Mouse (Mus musculus) kidney, embryonic 15.5 days (tissue): ENCODE measurements around the gene Col15a1. TPM values are rescaled to one million over a fixed set of nuclear protein-coding genes. Genes with fewer than 3 reads are reported as not detected.

Source experiments
- ATAC-seq: fragments of 200-750 bp; cut with Nextera tagmentation; replicated peaks from 2 replicates; pipeline ENCODE4 v1.8.0; 2017; ENCODE audit warnings: moderate TSS enrichment; ENCODE audit not compliant: low FRiP score
- H3K27ac ChIP-seq: fragments of 300-500 bp; sonication (generic); 2 replicates; pipeline ENCODE4 v1.5.1; 2015; ENCODE audit warnings: mild to moderate bottlenecking, inconsistent platforms
- H3K27me3 ChIP-seq: fragments of 300-500 bp; sonication (generic); 2 replicates; pipeline ENCODE4 v1.6.1; 2015; ENCODE audit warnings: inconsistent platforms
- H3K36me3 ChIP-seq: fragments of 300-500 bp; sonication (generic); 2 replicates; pipeline ENCODE4 v1.6.1; 2015; ENCODE audit warnings: inconsistent platforms
- H3K4me1 ChIP-seq: fragments of 300-500 bp; sonication (generic); 2 replicates; pipeline ENCODE4 v1.6.1; 2015; ENCODE audit warnings: inconsistent platforms
- H3K4me2 ChIP-seq: fragments of 300-500 bp; sonication (generic); 2 replicates; pipeline ENCODE4 v1.6.1; 2015; ENCODE audit warnings: moderate library complexity, mild to moderate bottlenecking, inconsistent platforms
- H3K4me3 ChIP-seq: fragments of 300-500 bp; sonication (generic); replicated peaks from 2 replicates; pipeline ENCODE4 v1.5.1; 2015; ENCODE audit warnings: mild to moderate bottlenecking, inconsistent platforms
- H3K9ac ChIP-seq: fragments of 300-500 bp; sonication (generic); 2 replicates; pipeline ENCODE4 v1.6.1; 2015; ENCODE audit warnings: mild to moderate bottlenecking, inconsistent platforms
- H3K9me3 ChIP-seq: fragments of 300-500 bp; sonication (generic); replicated peaks from 2 replicates; pipeline ENCODE4 v1.6.1; 2016; ENCODE audit warnings: inconsistent platforms
- WGBS: fragments of 180-500 bp; shearing (Covaris S2); methylation state at CpG from one replicate; pipeline ENCODE4 v1.1.7; 2015; ENCODE audit warnings: mixed read lengths; 5-methylcytosine and 5-hydroxymethylcytosine counted together
- polyA plus RNA-seq: library from polyadenylated mRNA; unstranded; fragments of >200 nt; fragmentation: Nextera tagmentation; extraction: Ambion mirVana; gene quantifications from 2 replicates; pipeline ENCODE4 v1.2.1, GENCODE M21; 2015

Col15a1 gene
- polyA plus RNA-seq, 1 experiment from 2014 or later, result 24.0 TPM

- H3K4me2 ChIP-seq, result no peak overlapping the region
- peaks cover 17% of the 10 kb centered on the region for H3K4me1 ChIP-seq
- H3K27ac ChIP-seq, result peak overlapping the region; percentile 5; the same call in 1 of the 2 replicates
- no peak overlapping the region for H3K9ac ChIP-seq
- H3K9me3 ChIP-seq, result no peaks in the 10 kb centered on the region
- no peaks in the 10 kb centered on the region for H3K36me3 ChIP-seq
- no peak overlapping the region for H3K4me3 ChIP-seq
- no peak for ATAC-seq
- 44% methylated on average over 4 of the region's 4 CpGs for WGBS
- no peaks in the 10 kb centered on the region for H3K27me3 ChIP-seq
Observed at GRCm38 (mm10) chr4:47292956-47293355, 85.0 kb downstream of the Col15a1 start.

- WGBS, result 66% methylated on average over 16 of the region's 16 CpGs
- peaks cover 17% of the 10 kb centered on the region for H3K4me1 ChIP-seq
- no peak overlapping the region for H3K4me2 ChIP-seq
- H3K9me3 ChIP-seq, result peaks cover 7% of the 10 kb centered on the region; the same call in 1 of the 2 replicates
- no peaks in the 10 kb centered on the region for H3K27me3 ChIP-seq
- H3K4me3 ChIP-seq, result no peak overlapping the region
- no peak overlapping the region for H3K9ac ChIP-seq
- peaks cover 8% of the 10 kb centered on the region; the same call in 1 of the 2 replicates for H3K36me3 ChIP-seq
- peak overlapping the region; percentile 34; the same call in 1 of the 2 replicates for H3K27ac ChIP-seq
- ATAC-seq, result peak; percentile 42; the same call in 1 of the 2 replicates
Observed at GRCm38 (mm10) chr4:47293771-47294543, 86.0 kb downstream of the Col15a1 start.

- WGBS, result 89% methylated on average over 7 of the region's 7 CpGs
- peaks cover 8% of the 10 kb centered on the region; the same call in 1 of the 2 replicates for H3K9me3 ChIP-seq
- H3K27me3 ChIP-seq, result no peaks in the 10 kb centered on the region
- H3K36me3 ChIP-seq, result peaks cover 11% of the 10 kb centered on the region; the same call in 1 of the 2 replicates
- H3K9ac ChIP-seq, result no peak overlapping the region
- ATAC-seq, result peak; percentile 50; the same call in 1 of the 2 replicates
- peaks cover 17% of the 10 kb centered on the region for H3K4me1 ChIP-seq
- no peak overlapping the region for H3K4me2 ChIP-seq
- H3K27ac ChIP-seq, result peak overlapping the region; percentile 34; the same call in 1 of the 2 replicates
- H3K4me3 ChIP-seq, result no peak overlapping the region
Observed at GRCm38 (mm10) chr4:47294544-47295070, 86.6 kb downstream of the Col15a1 start.

GRCm38 (mm10) chr4:47295547-47295946, 87.6 kb downstream of the Col15a1 start:
- H3K27me3 ChIP-seq, result no peaks in the 10 kb centered on the region
- H3K4me2 ChIP-seq, result no peak overlapping the region
- 48% methylated on average over 3 of the region's 3 CpGs for WGBS
- peaks cover 17% of the 10 kb centered on the region for H3K4me1 ChIP-seq
- no peak overlapping the region for H3K4me3 ChIP-seq
- no peak overlapping the region for H3K27ac ChIP-seq
- ATAC-seq, result no peak
- H3K9ac ChIP-seq, result no peak overlapping the region
- peaks cover 11% of the 10 kb centered on the region; the same call in 1 of the 2 replicates for H3K36me3 ChIP-seq
- H3K9me3 ChIP-seq, result peaks cover 8% of the 10 kb centered on the region; the same call in 1 of the 2 replicates

GRCm38 (mm10) chr4:47300701-47301100, 92.7 kb downstream of the Col15a1 start:
- no peak overlapping the region for H3K9ac ChIP-seq
- no peak for ATAC-seq
- no peak overlapping the region for H3K27ac ChIP-seq
- no peaks in the 10 kb centered on the region for H3K4me1 ChIP-seq
- H3K36me3 ChIP-seq, result peaks cover 11% of the 10 kb centered on the region; the same call in 1 of the 2 replicates
- no peak overlapping the region for H3K4me2 ChIP-seq
- no peaks in the 10 kb centered on the region for H3K27me3 ChIP-seq
- H3K4me3 ChIP-seq, result no peak overlapping the region
- 91% methylated on average over 2 of the region's 2 CpGs for WGBS
- H3K9me3 ChIP-seq, result peaks cover 8% of the 10 kb centered on the region; the same call in 1 of the 2 replicates

GRCm38 (mm10) chr4:47302610-47303009, 94.6 kb downstream of the Col15a1 start:
- no peak for ATAC-seq
- Histone ChIP-seq H3K9me3 (peaks cover 8% of the 10 kb centered on the region; the same call in 1 of the 2 replicates), H3K4me1 (no peaks in the 10 kb centered on the region), H3K4me3 (no peak overlapping the region), H3K27ac (no peak overlapping the region), H3K36me3 (peaks cover 11% of the 10 kb centered on the region; the same call in 1 of the 2 replicates), H3K27me3 (no peaks in the 10 kb centered on the region), H3K9ac (no peak overlapping the region), H3K4me2 (no peak overlapping the region)
- WGBS, result 93% methylated on average over 7 of the region's 7 CpGs

GRCm38 (mm10) chr4:47303340-47303998, 95.5 kb downstream of the Col15a1 start:
- H3K27ac ChIP-seq, result no peak overlapping the region
- H3K36me3 ChIP-seq, result peaks cover 8% of the 10 kb centered on the region; the same call in 1 of the 2 replicates
- H3K4me2 ChIP-seq, result no peak overlapping the region
- H3K9me3 ChIP-seq, result peaks cover 6% of the 10 kb centered on the region; the same call in 1 of the 2 replicates
- no peak for ATAC-seq
- H3K27me3 ChIP-seq, result no peaks in the 10 kb centered on the region
- no peaks in the 10 kb centered on the region for H3K4me1 ChIP-seq
- 76% methylated on average over 5 of the region's 5 CpGs for WGBS
- no peak overlapping the region for H3K9ac ChIP-seq
- H3K4me3 ChIP-seq, result no peak overlapping the region

- 84% methylated on average over 12 of the region's 12 CpGs for WGBS
- no peak for ATAC-seq
- Histone ChIP-seq H3K27ac (no peak overlapping the region), H3K4me1 (0 out of 2 replicates have a peak, but pooled peaks cover 5% of the 10 kb centered on the region), H3K27me3 (no peaks in the 10 kb centered on the region), H3K4me3 (no peak overlapping the region), H3K9me3 (no peaks in the 10 kb centered on the region), H3K4me2 (no peak overlapping the region), H3K9ac (no peak overlapping the region), H3K36me3 (no peaks in the 10 kb centered on the region)
Observed at GRCm38 (mm10) chr4:47309886-47310625, 102.1 kb downstream of the Col15a1 start.

GRCm38 (mm10) chr4:47310812-47311211, 102.9 kb downstream of the Col15a1 start:
- ATAC-seq, result no peak
- 66% methylated on average over 6 of the region's 6 CpGs for WGBS
- no peak overlapping the region for H3K27ac ChIP-seq

GRCm38 (mm10) chr4:47311467-47311866, 103.5 kb downstream of the Col15a1 start:
- no peak overlapping the region for H3K4me3 ChIP-seq
- no peaks in the 10 kb centered on the region for H3K9me3 ChIP-seq
- 0 out of 2 replicates have a peak, but pooled peaks cover 5% of the 10 kb centered on the region for H3K4me1 ChIP-seq
- no peaks in the 10 kb centered on the region for H3K36me3 ChIP-seq
- no peaks in the 10 kb centered on the region for H3K27me3 ChIP-seq
- no peak for ATAC-seq
- no peak overlapping the region for H3K27ac ChIP-seq
- no peak overlapping the region for H3K9ac ChIP-seq
- 92% methylated on average over 6 of the region's 6 CpGs for WGBS
- no peak overlapping the region for H3K4me2 ChIP-seq

More at GRCm38 (mm10) chr4:47310812-47311211, 102.9 kb downstream of the Col15a1 start:
- no peak overlapping the region for H3K4me2 ChIP-seq
- 0 out of 2 replicates have a peak, but pooled peaks cover 5% of the 10 kb centered on the region for H3K4me1 ChIP-seq
- no peak overlapping the region for H3K9ac ChIP-seq
- no peak overlapping the region for H3K4me3 ChIP-seq
- H3K36me3 ChIP-seq, result no peaks in the 10 kb centered on the region
- H3K27me3 ChIP-seq, result no peaks in the 10 kb centered on the region
- H3K9me3 ChIP-seq, result no peaks in the 10 kb centered on the region

GRCm38 (mm10) chr4:47311929-47312328, 104.0 kb downstream of the Col15a1 start:
- ATAC-seq, result no peak
- Histone ChIP-seq H3K27me3 (no peaks in the 10 kb centered on the region), H3K36me3 (no peaks in the 10 kb centered on the region), H3K4me2 (no peak overlapping the region), H3K4me1 (0 out of 2 replicates have a peak, but pooled peaks cover 5% of the 10 kb centered on the region), H3K27ac (no peak overlapping the region), H3K4me3 (no peak overlapping the region), H3K9ac (no peak overlapping the region), H3K9me3 (no peaks in the 10 kb centered on the region)
- WGBS, result 66% methylated on average over 7 of the region's 7 CpGs
